16 mouse cellular contexts compared by ENCODE assay signal in genomic region chr15:84483622-84484021, GRCm38 (mm10). TPM values are rescaled to one million over a fixed set of nuclear protein-coding genes. Genes with fewer than 3 reads are reported as not detected.
DNase-seq lines count a peak whose midpoint lies in the region; ATAC-seq and TF ChIP-seq lines count a peak whose summit lies in the region.
"Had no signal": no experiment of that assay in that cellular context is flagged by ENCODE, and none has a peak within 500 bp of the region (broad histone marks: within the 10 kb centered on the region; RNA-seq: fewer than 3 reads in every experiment).

No protein-coding gene starts in this region.

- peaks cover 43% of the 10 kb centered on the region for H3K27me3 ChIP-seq in forebrain, embryonic 10.5 days (ENCODE audit: poor library complexity, severe bottlenecking)
- H3K27me3 ChIP-seq in forebrain, postnatal 0 days (ENCODE audit: insufficient read depth, low read length) = no peaks in the 10 kb centered on the region
- 0 out of 2 replicates have a peak, but pooled peaks cover 4% of the 10 kb centered on the region for H3K27me3 ChIP-seq in embryonic facial prominence, embryonic 14.5 days (replicated peaks; ENCODE audit: control insufficient read depth, insufficient read depth, low read length)
- peaks cover 13% of the 10 kb centered on the region for H3K27me3 ChIP-seq in kidney, embryonic 15.5 days
- peaks cover 11% of the 10 kb centered on the region; the same call in 1 of the 2 replicates for H3K27me3 ChIP-seq in liver, embryonic 12.5 days (replicated peaks)
- H3K27me3 ChIP-seq in heart, embryonic 11.5 days (ENCODE audit: control insufficient read depth, insufficient read depth, low read length) = peaks cover 18% of the 10 kb centered on the region

- H3K36me3 ChIP-seq in forebrain, embryonic 10.5 days (replicated peaks) = no peaks in the 10 kb centered on the region
- H3K36me3 ChIP-seq in forebrain, postnatal 0 days (ENCODE audit: insufficient read depth) = no peaks in the 10 kb centered on the region
- H3K36me3 ChIP-seq in embryonic facial prominence, embryonic 14.5 days (ENCODE audit: control insufficient read depth, insufficient read depth, low read length) = no peaks in the 10 kb centered on the region
- H3K36me3 ChIP-seq in kidney, embryonic 15.5 days = no peaks in the 10 kb centered on the region
- H3K36me3 ChIP-seq in liver, embryonic 12.5 days = no peaks in the 10 kb centered on the region
- H3K36me3 ChIP-seq in heart, embryonic 11.5 days (ENCODE audit: control insufficient read depth, insufficient read depth, low read length) = no peaks in the 10 kb centered on the region
- H3K36me3 ChIP-seq: forebrain, embryonic 12.5 days; heart, embryonic 13.5 days; limb, embryonic 12.5 days had no signal

- TF ChIP-seq CTCF in forebrain, postnatal 0 days (IDR thresholded peaks at IDR 0.05; ENCODE audit: low read depth) = no peak

- WGBS in forebrain, embryonic 10.5 days = 66% methylated on average over 5 of the region's 5 CpGs
- 81% methylated on average over 5 of the region's 5 CpGs for WGBS in forebrain, postnatal 0 days
- WGBS in embryonic facial prominence, embryonic 14.5 days = 64% methylated on average over 5 of the region's 5 CpGs
- WGBS in kidney, embryonic 15.5 days = 21% methylated on average over 5 of the region's 5 CpGs
- 56% methylated on average over 5 of the region's 5 CpGs for WGBS in liver, embryonic 12.5 days (ENCODE audit: insufficient replicate concordance)
- WGBS in heart, embryonic 11.5 days (ENCODE audit: insufficient replicate concordance) = 58% methylated on average over 5 of the region's 5 CpGs

- peaks cover 53% of the 10 kb centered on the region for H3K4me1 ChIP-seq in forebrain, embryonic 10.5 days
- H3K4me1 ChIP-seq in forebrain, postnatal 0 days (ENCODE audit: insufficient read depth) = no peaks in the 10 kb centered on the region
- H3K4me1 ChIP-seq in embryonic facial prominence, embryonic 14.5 days (ENCODE audit: control insufficient read depth, insufficient read depth, low read length) = peaks cover 7% of the 10 kb centered on the region; the same call in 1 of the 2 replicates
- peaks cover 49% of the 10 kb centered on the region for H3K4me1 ChIP-seq in kidney, embryonic 15.5 days
- H3K4me1 ChIP-seq in liver, embryonic 12.5 days = peaks cover 5% of the 10 kb centered on the region; the same call in 1 of the 2 replicates
- no peaks in the 10 kb centered on the region for H3K4me1 ChIP-seq in heart, embryonic 11.5 days (ENCODE audit: control insufficient read depth, insufficient read depth, low read length)

- peak overlapping the region; percentile 25; the same call in 1 of the 2 replicates for H3K27ac ChIP-seq in forebrain, embryonic 10.5 days
- no peak overlapping the region for H3K27ac ChIP-seq in forebrain, postnatal 0 days (ENCODE audit: low read depth, low read length)
- H3K27ac ChIP-seq in embryonic facial prominence, embryonic 14.5 days (replicated peaks; ENCODE audit: low read depth, low read length) = no peak overlapping the region
- H3K27ac ChIP-seq in kidney, embryonic 15.5 days = peak overlapping the region; percentile 39; the same call in 1 of the 2 replicates
- H3K27ac ChIP-seq in liver, embryonic 12.5 days = 0 out of 2 replicates have a peak overlapping the region, but pooled peaks have one; percentile 27
- H3K27ac ChIP-seq in heart, embryonic 11.5 days (ENCODE audit: low read depth, low read length) = no peak overlapping the region
- H3K27ac ChIP-seq: heart, embryonic 13.5 days; hindbrain, postnatal 0 days; limb, embryonic 12.5 days had no signal

- ATAC-seq in forebrain, postnatal 0 days = no peak
- no peak for ATAC-seq in embryonic facial prominence, embryonic 14.5 days (ENCODE audit: low read depth)
- ATAC-seq in kidney, embryonic 15.5 days (replicated peaks; ENCODE audit: low FRiP score) = peak; percentile 52; the same call in 1 of the 2 replicates
- ATAC-seq in liver, embryonic 12.5 days = no peak; the same call in 1 of the 2 replicates
- no peak for ATAC-seq in heart, embryonic 11.5 days (replicated peaks; ENCODE audit: insufficient number of reproducible peaks, low FRiP score, low TSS enrichment)

- no peak overlapping the region for H3K9ac ChIP-seq in forebrain, postnatal 0 days
- H3K9ac ChIP-seq in embryonic facial prominence, embryonic 14.5 days (ENCODE audit: low read depth, low read length) = 0 out of 2 replicates have a peak overlapping the region, but pooled peaks have one; percentile 7
- no peak overlapping the region for H3K9ac ChIP-seq in kidney, embryonic 15.5 days
- H3K9ac ChIP-seq in liver, embryonic 12.5 days = no peak overlapping the region
- H3K9ac ChIP-seq in heart, embryonic 11.5 days (ENCODE audit: low read depth, low read length) = no peak overlapping the region
- H3K9ac ChIP-seq: forebrain, embryonic 12.5 days; heart, embryonic 13.5 days; limb, embryonic 12.5 days had no signal

- H3K9me3 ChIP-seq in forebrain, embryonic 10.5 days = no peaks in the 10 kb centered on the region
- H3K9me3 ChIP-seq in forebrain, postnatal 0 days (ENCODE audit: low read length) = no peaks in the 10 kb centered on the region
- H3K9me3 ChIP-seq in embryonic facial prominence, embryonic 14.5 days (ENCODE audit: control insufficient read depth, low read length) = peaks cover 4% of the 10 kb centered on the region; the same call in 1 of the 2 replicates
- H3K9me3 ChIP-seq in kidney, embryonic 15.5 days (replicated peaks) = no peaks in the 10 kb centered on the region
- 0 out of 2 replicates have a peak, but pooled peaks cover under 1% of the 10 kb centered on the region for H3K9me3 ChIP-seq in liver, embryonic 12.5 days (replicated peaks)
- no peaks in the 10 kb centered on the region for H3K9me3 ChIP-seq in heart, embryonic 11.5 days (replicated peaks; ENCODE audit: control insufficient read depth, low read length)
- H3K9me3 ChIP-seq: forebrain, embryonic 12.5 days; limb, embryonic 12.5 days had no signal

- H3K4me3 ChIP-seq in forebrain, embryonic 10.5 days = no peak overlapping the region
- H3K4me3 ChIP-seq in forebrain, postnatal 0 days (ENCODE audit: low read depth, low read length) = no peak overlapping the region
- no peak overlapping the region for H3K4me3 ChIP-seq in embryonic facial prominence, embryonic 14.5 days (ENCODE audit: low read depth, low read length)
- H3K4me3 ChIP-seq in kidney, embryonic 15.5 days (replicated peaks) = no peak overlapping the region
- H3K4me3 ChIP-seq in liver, embryonic 12.5 days = no peak overlapping the region
- no peak overlapping the region for H3K4me3 ChIP-seq in heart, embryonic 11.5 days (ENCODE audit: low read depth, low read length)
- H3K4me3 ChIP-seq: forebrain, embryonic 12.5 days; heart, embryonic 13.5 days; limb, embryonic 12.5 days had no signal

- no peak for DNase-seq in forebrain, embryonic 10.5 days (ENCODE audit: extremely low spot score, low spot score)
- DNase-seq in forebrain, postnatal 0 days = no peak
- DNase-seq in embryonic facial prominence, embryonic 14.5 days (ENCODE audit: low spot score) = no peak
- DNase-seq in ovary, adult 18-20 months (ENCODE audit: low spot score) = no peak
- no peak for DNase-seq in thymus, postnatal 10 days (ENCODE audit: low spot score in 2 of 2)
- DNase-seq: B cell, adult 2 months; cerebellum, adult 2 months; lung, postnatal 14 days; thymus, adult 18-20 months had no signal

- H3K4me2 ChIP-seq in forebrain, postnatal 0 days (ENCODE audit: low read depth) = no peak overlapping the region
- no peak overlapping the region for H3K4me2 ChIP-seq in embryonic facial prominence, embryonic 14.5 days (ENCODE audit: low read depth, low read length)
- peak overlapping the region; percentile 10; the same call in 1 of the 2 replicates for H3K4me2 ChIP-seq in kidney, embryonic 15.5 days
- peak overlapping the region; percentile 2; the same call in 1 of the 2 replicates for H3K4me2 ChIP-seq in liver, embryonic 12.5 days
- H3K4me2 ChIP-seq in heart, embryonic 11.5 days = no peak overlapping the region
- H3K4me2 ChIP-seq: forebrain, embryonic 12.5 days; heart, embryonic 13.5 days; limb, embryonic 12.5 days had no signal

RNA-seq across cellular contexts. Expression of gene Shisal1, which starts 36.7 kb away (rescaled TPM):
- polyA plus RNA-seq in forebrain, embryonic 10.5 days (2016; fragmentation: Nextera tagmentation; extraction: Ambion mirVana) = 1.0 TPM in 2 replicates
- total RNA-seq in forebrain, postnatal 0 days (2014; rRNA removed) = 28.8 and 48.4 TPM in 2 replicates
- 10.8 and 19.0 TPM in 2 replicates for polyA plus RNA-seq in forebrain, postnatal 0 days (2015; fragmentation: Nextera tagmentation; extraction: Ambion mirVana)
- 9.0 and 12.9 TPM in 2 replicates for polyA plus RNA-seq in embryonic facial prominence, embryonic 14.5 days (2014; fragmentation: Nextera tagmentation; extraction: Ambion mirVana)
- 2.5 and 2.6 TPM in 2 replicates for polyA plus RNA-seq in kidney, embryonic 15.5 days (2015; fragmentation: Nextera tagmentation; extraction: Ambion mirVana)
- polyA plus RNA-seq in liver, embryonic 12.5 days (2016; fragmentation: Nextera tagmentation; extraction: Ambion mirVana) = 0.14 and 0.22 TPM in 2 replicates
- polyA plus RNA-seq in heart, embryonic 11.5 days (2014; fragmentation: Nextera tagmentation; extraction: Ambion mirVana) = 0.34 and 0.66 TPM in 2 replicates

Comparison
In these comparisons a context has a peak if more than half of its experiments do, and no peak if none do; other contexts are left out.
1. H3K27ac ChIP-seq: peak in forebrain, embryonic 10.5 days (single experiment), kidney, embryonic 15.5 days (single experiment) and liver, embryonic 12.5 days (single experiment); none in forebrain, postnatal 0 days (single experiment), embryonic facial prominence, embryonic 14.5 days (single experiment) and heart, embryonic 11.5 days (single experiment).
2. H3K4me2 ChIP-seq: peak in kidney, embryonic 15.5 days (single experiment) and liver, embryonic 12.5 days (single experiment); none in forebrain, postnatal 0 days (single experiment), embryonic facial prominence, embryonic 14.5 days (single experiment) and heart, embryonic 11.5 days (single experiment).